Mouse (Mus musculus) liver, embryonic 16.5 days (tissue): Measurements from ENCODE around the gene Slc26a10. TPM values are rescaled to one million over a fixed set of nuclear protein-coding genes. Genes with fewer than 3 reads are reported as not detected.

Experiments
- ATAC-seq: fragments of 200-750 bp; cut with Nextera tagmentation; 2 replicates; pipeline ENCODE4 v1.8.0; 2017; ENCODE audit warnings: low read depth, mild to moderate bottlenecking, moderate number of reproducible peaks, moderate library complexity
- H3K27ac ChIP-seq: fragments of 300-500 bp; sonication (generic); 2 replicates; pipeline ENCODE4 v1.5.1; 2014; ENCODE audit warnings: mild to moderate bottlenecking, low read length
- H3K27me3 ChIP-seq: fragments of 300-500 bp; sonication (generic); 2 replicates; pipeline ENCODE4 v1.6.1; 2014; ENCODE audit warnings: low read depth, low read length, mixed read lengths; ENCODE audit not compliant: control insufficient read depth, insufficient read depth
- H3K36me3 ChIP-seq: fragments of 300-500 bp; sonication (generic); 2 replicates; pipeline ENCODE4 v1.6.1; 2014; ENCODE audit warnings: mild to moderate bottlenecking; ENCODE audit not compliant: control insufficient read depth, insufficient read depth
- H3K4me1 ChIP-seq: fragments of 300-500 bp; sonication (generic); 2 replicates; pipeline ENCODE4 v1.6.1; 2014; ENCODE audit warnings: low read depth, low read length, mixed read lengths; ENCODE audit not compliant: control insufficient read depth
- H3K4me2 ChIP-seq: fragments of 300-500 bp; sonication (generic); 2 replicates; pipeline ENCODE4 v1.6.1; 2014; ENCODE audit warnings: low read depth, low read length, mixed read lengths
- H3K4me3 ChIP-seq: fragments of 300-500 bp; sonication (generic); 2 replicates; pipeline ENCODE4 v1.5.1; 2014; ENCODE audit warnings: low read depth, mild to moderate bottlenecking, low read length
- H3K9ac ChIP-seq: fragments of 300-500 bp; sonication (generic); 2 replicates; pipeline ENCODE4 v1.6.1; 2014; ENCODE audit warnings: low read depth, low read length
- H3K9me3 ChIP-seq: fragments of 300-500 bp; sonication (generic); replicated peaks from 2 replicates; pipeline ENCODE4 v1.6.1; 2016; ENCODE audit warnings: low read length; ENCODE audit not compliant: control insufficient read depth
- WGBS: fragments of 180-500 bp; shearing (Covaris S2); extraction: QIAGEN DNeasy Blood & Tissue Kit; methylation state at CpG from one replicate; pipeline ENCODE4 v1.1.7; 2014; ENCODE audit not compliant: insufficient replicate concordance; 5-methylcytosine and 5-hydroxymethylcytosine counted together
- polyA plus RNA-seq: library from polyadenylated mRNA; unstranded; fragments of >200 nt; fragmentation: Nextera tagmentation; extraction: Ambion mirVana; gene quantifications from 2 replicates; pipeline ENCODE4 v1.2.1, GENCODE M21; 2015

The Slc26a10 gene
- polyA plus RNA-seq, 1 experiment from 2014 or later: 2.7 TPM

DNA sequence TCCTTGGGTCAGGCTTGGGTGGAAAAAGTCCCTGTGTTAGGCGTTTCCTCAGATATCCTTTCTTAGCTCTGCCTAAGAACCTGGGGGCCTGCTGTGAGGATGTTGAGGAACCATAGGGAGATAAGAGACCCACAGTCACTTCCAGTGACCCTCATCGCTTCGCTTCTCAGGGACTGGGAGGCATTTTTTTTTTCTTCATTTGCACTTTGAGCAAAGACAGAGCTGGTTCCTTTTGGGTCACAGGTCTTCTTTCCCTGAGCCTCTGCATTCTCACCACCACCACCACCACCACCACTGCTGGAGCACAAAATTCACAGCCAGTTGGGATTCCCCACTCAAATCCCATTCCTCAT is 226 bp upstream of the Slc26a10 start:
- H3K27me3 ChIP-seq: peaks cover 67% of the 10 kb centered on the region
- H3K4me1 ChIP-seq: peaks cover 27% of the 10 kb centered on the region
- no peaks in the 10 kb centered on the region for H3K9me3 ChIP-seq
- H3K9ac ChIP-seq: no peak overlapping the region
- no peaks in the 10 kb centered on the region for H3K36me3 ChIP-seq
- no peak overlapping the region for H3K27ac ChIP-seq
- H3K4me2 ChIP-seq: no peak overlapping the region
- no peak overlapping the region for H3K4me3 ChIP-seq
- no peak for ATAC-seq
- WGBS: 3% methylated on average over 3 of the region's 3 CpGs

DNA sequence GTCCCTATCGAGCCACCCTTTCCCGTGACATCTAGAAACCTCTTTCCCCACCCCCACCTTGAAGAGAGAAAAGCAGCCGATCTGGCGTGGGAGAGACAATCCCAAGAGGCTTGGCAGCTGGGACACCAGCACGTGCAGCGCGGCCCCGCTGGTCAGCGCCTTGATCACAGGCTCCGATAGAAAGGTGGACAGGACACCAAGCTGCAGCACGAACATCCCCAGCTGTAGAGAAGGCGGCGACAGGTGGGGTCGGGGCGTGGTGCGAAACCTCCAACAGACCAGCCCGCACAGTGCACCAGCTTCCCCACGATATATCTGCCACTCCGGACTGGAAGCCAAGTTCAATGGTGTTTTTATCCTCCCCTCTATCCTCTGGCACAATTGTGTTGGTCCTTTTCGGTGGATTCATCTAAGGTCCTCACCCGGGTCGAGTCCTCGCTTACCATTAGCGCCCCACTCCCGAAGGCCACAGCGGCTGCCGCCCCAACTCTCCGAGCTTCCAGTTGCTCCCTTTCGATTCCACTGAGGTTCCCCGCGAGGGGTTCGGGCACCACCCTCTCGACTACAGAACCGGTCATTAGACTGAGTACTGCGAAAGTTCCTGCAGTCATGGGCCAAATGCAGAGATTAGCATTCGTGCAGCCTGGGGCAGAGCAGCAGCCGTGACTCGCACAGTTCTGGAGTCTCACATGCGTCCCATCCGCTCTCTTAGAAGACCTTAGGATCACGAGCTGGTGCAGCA is 2.0 kb downstream of the Slc26a10 start:
- no peak for ATAC-seq

DNA sequence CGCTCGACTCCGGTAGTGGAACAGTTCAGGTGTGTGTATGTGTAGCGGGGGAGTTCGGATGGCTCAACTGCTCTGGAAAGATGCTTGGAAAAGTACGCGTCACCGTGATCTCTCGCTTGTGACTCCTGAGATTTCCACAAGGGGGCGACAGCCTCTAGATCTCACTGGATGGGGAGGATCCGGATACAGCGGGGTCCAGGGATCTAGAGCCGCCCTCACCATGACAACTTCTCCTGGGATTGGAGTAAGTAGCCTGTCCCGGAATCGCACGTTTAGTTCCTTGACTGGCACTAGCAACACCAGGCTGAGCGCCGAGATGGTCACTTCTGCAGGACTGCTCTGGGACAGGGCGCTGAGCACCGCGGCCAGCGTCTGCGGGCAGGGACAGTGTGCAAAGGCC is 2.7 kb downstream of the Slc26a10 start:
- peaks cover 21% of the 10 kb centered on the region for H3K4me1 ChIP-seq
- peak overlapping the region; percentile 34 for H3K4me3 ChIP-seq
- H3K9me3 ChIP-seq: no peaks in the 10 kb centered on the region
- peaks cover 58% of the 10 kb centered on the region for H3K27me3 ChIP-seq
- H3K36me3 ChIP-seq: no peaks in the 10 kb centered on the region
- H3K4me2 ChIP-seq: peak overlapping the region; percentile 54
- H3K27ac ChIP-seq: no peak overlapping the region
- peak; percentile 28 for ATAC-seq
- WGBS: 1% methylated on average over 23 of the region's 23 CpGs
- H3K9ac ChIP-seq: no peak overlapping the region

More for the DNA sequence above, 2.0 kb downstream of the Slc26a10 start:
- no peak overlapping the region for H3K9ac ChIP-seq
- no peak overlapping the region for H3K27ac ChIP-seq
- 4% methylated on average over 41 of the region's 41 CpGs for WGBS
- H3K9me3 ChIP-seq: no peaks in the 10 kb centered on the region
- peak overlapping the region; percentile 34 for H3K4me3 ChIP-seq
- peaks cover 62% of the 10 kb centered on the region for H3K27me3 ChIP-seq
- no peaks in the 10 kb centered on the region for H3K36me3 ChIP-seq
- H3K4me2 ChIP-seq: peak overlapping the region; percentile 54
- peaks cover 21% of the 10 kb centered on the region for H3K4me1 ChIP-seq

DNA sequence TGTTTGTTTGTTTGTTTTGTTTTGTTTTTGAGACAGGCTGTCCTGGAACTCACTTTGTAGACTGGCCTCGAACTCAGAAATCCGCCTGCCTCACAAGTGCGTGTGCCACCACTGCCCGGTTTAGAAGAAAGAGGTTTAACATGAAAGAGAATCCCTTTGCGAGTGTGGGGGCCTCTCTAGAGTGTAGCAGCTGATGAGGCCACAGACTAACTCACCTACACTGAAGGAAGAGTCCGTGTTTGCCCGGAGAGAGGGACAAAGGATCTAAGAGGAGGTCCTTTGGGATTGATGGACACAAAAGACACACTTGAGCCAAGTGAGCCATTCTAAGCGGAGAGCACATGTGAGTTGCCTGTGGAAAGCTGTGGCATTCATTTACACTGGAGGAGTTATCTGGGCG is 3.2 kb downstream of the Slc26a10 start:
- no peak overlapping the region for H3K9ac ChIP-seq
- H3K4me3 ChIP-seq: no peak overlapping the region
- ATAC-seq: no peak
- peak overlapping the region; percentile 54; the same call in 1 of the 2 replicates for H3K4me2 ChIP-seq
- WGBS: 18% methylated on average over 9 of the region's 9 CpGs
- H3K36me3 ChIP-seq: no peaks in the 10 kb centered on the region
- no peak overlapping the region for H3K27ac ChIP-seq
- peaks cover 21% of the 10 kb centered on the region for H3K4me1 ChIP-seq
- H3K27me3 ChIP-seq: peaks cover 58% of the 10 kb centered on the region
- H3K9me3 ChIP-seq: no peaks in the 10 kb centered on the region

DNA sequence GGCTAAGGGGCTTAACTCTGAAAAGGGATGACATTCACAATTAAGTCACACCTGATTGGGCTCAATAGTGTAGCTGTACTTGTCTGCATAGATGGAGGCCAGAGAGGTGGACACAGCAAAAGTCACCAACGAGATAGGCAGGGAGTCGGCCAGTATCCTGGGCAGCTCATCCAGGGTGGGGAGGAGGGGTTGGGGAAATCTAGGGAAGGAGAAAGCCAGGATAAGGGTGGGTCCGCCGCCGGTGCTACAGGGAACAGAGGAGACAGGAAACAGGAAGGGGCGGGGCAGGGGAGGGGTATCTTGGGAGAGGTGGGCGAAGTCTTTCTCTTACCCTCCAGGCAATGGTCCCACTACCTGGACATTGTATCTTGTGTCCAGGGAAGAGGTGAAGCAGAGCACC is 3.7 kb downstream of the Slc26a10 start:
- Histone ChIP-seq H3K4me2 (peak overlapping the region; percentile 54; the same call in 1 of the 2 replicates), H3K27ac (no peak overlapping the region), H3K9ac (no peak overlapping the region), H3K9me3 (no peaks in the 10 kb centered on the region), H3K4me1 (peaks cover 21% of the 10 kb centered on the region), H3K27me3 (peaks cover 57% of the 10 kb centered on the region), H3K36me3 (peaks cover 2% of the 10 kb centered on the region; the same call in 1 of the 2 replicates), H3K4me3 (0 out of 2 replicates have a peak overlapping the region, but pooled peaks have one; percentile 18)
- no peak for ATAC-seq
- WGBS: 6% methylated on average over 7 of the region's 7 CpGs

DNA sequence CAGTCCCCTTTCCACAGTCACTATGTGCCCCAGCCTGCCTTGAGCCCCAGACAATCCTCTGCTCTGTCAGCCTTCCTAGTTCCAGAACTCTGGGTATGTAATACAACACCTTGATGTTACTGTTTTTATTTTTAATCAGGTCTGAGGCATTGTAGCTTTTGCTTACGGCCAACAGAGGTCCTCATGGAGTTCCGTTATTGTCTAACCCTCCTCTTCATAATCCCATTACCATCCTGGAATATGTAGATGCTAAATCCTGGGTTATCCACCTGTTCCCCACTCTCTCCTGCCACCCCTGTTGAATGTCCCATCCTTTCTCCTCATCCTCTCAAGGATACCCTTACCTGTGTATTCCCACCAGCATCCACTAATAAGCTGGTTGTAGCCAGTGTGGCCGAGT is 4.2 kb downstream of the Slc26a10 start:
- Histone ChIP-seq H3K36me3 (peaks cover 4% of the 10 kb centered on the region; the same call in 1 of the 2 replicates), H3K27ac (no peak overlapping the region), H3K27me3 (peaks cover 54% of the 10 kb centered on the region), H3K4me1 (peaks cover 21% of the 10 kb centered on the region), H3K9me3 (no peaks in the 10 kb centered on the region), H3K4me2 (no peak overlapping the region), H3K4me3 (no peak overlapping the region), H3K9ac (no peak overlapping the region)
- WGBS: 30% methylated on average over 3 of the region's 3 CpGs
- ATAC-seq: no peak

DNA sequence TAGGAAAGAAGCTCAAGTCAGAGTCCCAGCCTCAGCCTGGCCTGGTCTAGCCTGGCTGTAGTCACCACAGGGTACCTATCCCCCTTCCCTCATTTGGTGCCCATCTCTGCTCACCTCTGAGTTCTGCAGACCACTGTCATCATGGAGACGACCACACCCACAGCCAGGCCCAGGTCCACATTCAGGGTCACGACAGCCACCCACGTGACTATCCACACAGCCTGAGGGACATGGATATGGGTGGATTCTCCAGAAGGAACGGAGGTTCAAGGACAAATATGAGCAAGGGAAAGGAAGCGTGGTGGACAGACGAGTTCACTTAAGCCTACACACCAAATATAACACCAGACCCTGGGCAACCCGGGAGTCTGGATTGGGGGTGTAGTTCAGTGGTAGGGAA is 6.3 kb downstream of the Slc26a10 start:
- Histone ChIP-seq H3K9me3 (no peaks in the 10 kb centered on the region), H3K27me3 (peaks cover 43% of the 10 kb centered on the region), H3K4me1 (peaks cover 38% of the 10 kb centered on the region), H3K36me3 (peaks cover 4% of the 10 kb centered on the region; the same call in 1 of the 2 replicates), H3K4me3 (no peak overlapping the region), H3K27ac (no peak overlapping the region), H3K9ac (no peak overlapping the region), H3K4me2 (no peak overlapping the region)
- no peak for ATAC-seq
- WGBS: 64% methylated on average over 7 of the region's 7 CpGs

DNA sequence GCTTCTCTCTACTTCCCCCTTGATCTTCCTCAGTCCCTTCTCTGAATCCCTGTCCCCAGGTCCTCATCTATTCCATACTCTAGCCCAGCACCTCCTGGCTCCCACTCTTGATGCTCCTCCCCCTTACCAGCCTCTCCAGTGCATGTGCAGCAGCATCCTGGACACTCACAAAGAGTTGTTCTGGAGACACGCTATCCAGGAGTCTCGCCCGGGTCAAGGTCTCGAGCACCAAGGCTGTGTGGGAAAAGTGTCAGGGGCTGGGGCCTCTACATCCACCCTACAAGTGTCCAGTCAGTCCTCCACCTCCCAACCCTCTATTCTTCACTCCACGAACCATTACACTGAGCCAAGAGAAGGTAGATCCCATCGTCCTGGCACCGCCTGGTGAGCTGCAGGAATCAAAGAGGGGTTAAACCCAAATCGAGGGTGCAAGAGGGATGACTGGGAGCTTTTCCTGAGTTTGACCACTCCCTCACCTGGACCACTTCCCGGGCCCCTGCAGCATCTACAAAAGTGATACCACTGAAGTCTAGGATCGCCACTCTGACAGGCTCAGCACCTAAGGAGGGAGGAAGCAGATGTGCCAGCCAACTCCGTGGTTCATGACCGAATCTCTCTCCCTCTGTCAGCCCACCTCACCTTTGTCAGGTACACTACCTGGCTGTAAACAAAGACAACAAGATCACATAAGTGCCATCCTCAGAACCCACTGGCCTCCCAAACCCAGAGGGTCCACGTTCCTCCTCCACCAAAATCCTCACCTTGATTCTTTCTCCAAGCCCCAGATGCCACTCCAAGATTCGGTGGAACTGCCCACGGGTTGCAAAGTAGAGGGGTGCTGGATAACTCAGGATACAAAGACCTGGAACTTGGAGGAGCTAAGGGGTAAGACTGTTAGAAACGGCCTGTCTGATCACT is 7.0 kb downstream of the Slc26a10 start:
- H3K9ac ChIP-seq: no peak overlapping the region
- peaks cover 35% of the 10 kb centered on the region for H3K27me3 ChIP-seq
- no peak for ATAC-seq
- no peaks in the 10 kb centered on the region for H3K9me3 ChIP-seq
- H3K27ac ChIP-seq: no peak overlapping the region
- peaks cover 34% of the 10 kb centered on the region for H3K4me1 ChIP-seq
- 62% methylated on average over 16 of the region's 16 CpGs for WGBS
- peaks cover 4% of the 10 kb centered on the region; the same call in 1 of the 2 replicates for H3K36me3 ChIP-seq
- H3K4me3 ChIP-seq: no peak overlapping the region
- H3K4me2 ChIP-seq: no peak overlapping the region
